Mouse (Mus musculus) embryonic facial prominence, embryonic 11.5 days (tissue): Measurements from ENCODE around the gene Iqschfp. TPM values are rescaled to one million over a fixed set of nuclear protein-coding genes. Genes with fewer than 3 reads are reported as not detected.

Source experiments
- ATAC-seq: fragments of 200-750 bp; cut with Nextera tagmentation; replicated peaks from 2 replicates; pipeline ENCODE4 v1.8.0; 2017; ENCODE audit warnings: low read depth; ENCODE audit not compliant: insufficient number of reproducible peaks, low FRiP score, low TSS enrichment
- DNase-seq: peaks from one replicate; pipeline ENCODE4 v3.0.0-alpha.2; 2015; ENCODE audit warnings: low spot score
- H3K27ac ChIP-seq: fragments of 300-500 bp; sonication (generic); replicated peaks from 2 replicates; pipeline ENCODE4 v1.5.1; 2014; ENCODE audit warnings: mild to moderate bottlenecking, low read depth, low read length, control low read depth
- H3K27me3 ChIP-seq: fragments of 300-500 bp; sonication (generic); 2 replicates; pipeline ENCODE4 v1.6.1; 2014; ENCODE audit warnings: mild to moderate bottlenecking, low read length, moderate library complexity, mixed read lengths; ENCODE audit not compliant: control insufficient read depth, insufficient read depth
- H3K36me3 ChIP-seq: fragments of 300-500 bp; sonication (generic); replicated peaks from 2 replicates; pipeline ENCODE4 v1.6.1; 2014; ENCODE audit warnings: low read depth, mild to moderate bottlenecking, low read length, moderate library complexity, mixed read lengths; ENCODE audit not compliant: control insufficient read depth, insufficient read depth
- H3K4me1 ChIP-seq: fragments of 300-500 bp; sonication (generic); 2 replicates; pipeline ENCODE4 v1.6.1; 2014; ENCODE audit warnings: low read length, mixed read lengths; ENCODE audit not compliant: control insufficient read depth, insufficient read depth
- H3K4me2 ChIP-seq: fragments of 300-500 bp; sonication (generic); 2 replicates; pipeline ENCODE4 v1.6.1; 2014; ENCODE audit warnings: low read depth, mild to moderate bottlenecking, control low read depth, low read length, moderate library complexity
- H3K4me3 ChIP-seq: fragments of 300-500 bp; sonication (generic); 2 replicates; pipeline ENCODE4 v1.5.1; 2014; ENCODE audit warnings: low read depth, low read length, control low read depth
- H3K9ac ChIP-seq: fragments of 300-500 bp; sonication (generic); replicated peaks from 2 replicates; pipeline ENCODE4 v1.6.1; 2014; ENCODE audit warnings: mild to moderate bottlenecking, control low read depth, low read length
- H3K9me3 ChIP-seq: fragments of 300-500 bp; sonication (generic); replicated peaks from 2 replicates; pipeline ENCODE4 v1.6.1; 2016; ENCODE audit warnings: mild to moderate bottlenecking, low read length, inconsistent platforms, mixed read lengths; ENCODE audit not compliant: control insufficient read depth
- WGBS: fragments of 180-500 bp; shearing (Covaris S2); extraction: QIAGEN DNeasy Blood & Tissue Kit; methylation state at CpG from one replicate; pipeline ENCODE4 v1.1.7; 2014; 5-methylcytosine and 5-hydroxymethylcytosine counted together
- polyA plus RNA-seq: library from polyadenylated mRNA; unstranded; fragments of >200 nt; fragmentation: Nextera tagmentation; extraction: Ambion mirVana; gene quantifications from 2 replicates; pipeline ENCODE4 v1.2.1, GENCODE M21; 2014

The Iqschfp gene
- polyA plus RNA-seq, 1 experiment from 2014 or later: 0.87 TPM

- Histone ChIP-seq H3K27me3 (no peaks in the 10 kb centered on the region), H3K4me2 (no peak overlapping the region), H3K9ac (no peak overlapping the region), H3K36me3 (no peaks in the 10 kb centered on the region), H3K4me3 (no peak overlapping the region), H3K27ac (no peak overlapping the region), H3K4me1 (no peaks in the 10 kb centered on the region), H3K9me3 (no peaks in the 10 kb centered on the region)
- 86% methylated on average over 2 of the region's 2 CpGs for WGBS
- DNase-seq (no peak), ATAC-seq (no peak)
Observed at GRCm38 (mm10) chr3:68421849-68422248, 529.8 kb downstream of the Iqschfp start.

- no peaks in the 10 kb centered on the region for H3K4me1 ChIP-seq
- no peak overlapping the region for H3K9ac ChIP-seq
- DNase-seq (no peak), ATAC-seq (no peak)
- WGBS: 84% methylated on average over 5 of the region's 5 CpGs
- no peaks in the 10 kb centered on the region for H3K9me3 ChIP-seq
- no peaks in the 10 kb centered on the region for H3K27me3 ChIP-seq
- no peak overlapping the region for H3K27ac ChIP-seq
- H3K36me3 ChIP-seq: no peaks in the 10 kb centered on the region
- no peak overlapping the region for H3K4me2 ChIP-seq
- no peak overlapping the region for H3K4me3 ChIP-seq
Observed at GRCm38 (mm10) chr3:68428081-68428480, 536.0 kb downstream of the Iqschfp start.

- Histone ChIP-seq H3K4me3 (no peak overlapping the region), H3K36me3 (no peaks in the 10 kb centered on the region), H3K27me3 (no peaks in the 10 kb centered on the region), H3K4me1 (no peaks in the 10 kb centered on the region), H3K9ac (no peak overlapping the region), H3K9me3 (no peaks in the 10 kb centered on the region), H3K27ac (no peak overlapping the region), H3K4me2 (no peak overlapping the region)
- WGBS: 61% methylated on average over 7 of the region's 7 CpGs
- no peak for DNase-seq
- no peak for ATAC-seq
Observed at GRCm38 (mm10) chr3:68434435-68434834, 542.4 kb downstream of the Iqschfp start.

- no peaks in the 10 kb centered on the region for H3K4me1 ChIP-seq
- no peak overlapping the region for H3K9ac ChIP-seq
- H3K4me3 ChIP-seq: no peak overlapping the region
- no peaks in the 10 kb centered on the region for H3K36me3 ChIP-seq
- no peak overlapping the region for H3K27ac ChIP-seq
- H3K9me3 ChIP-seq: no peaks in the 10 kb centered on the region
- H3K27me3 ChIP-seq: no peaks in the 10 kb centered on the region
- DNase-seq (no peak), ATAC-seq (no peak)
- no peak overlapping the region for H3K4me2 ChIP-seq
- WGBS: 71% methylated on average over 2 of the region's 2 CpGs
Observed at GRCm38 (mm10) chr3:68434897-68435296, 542.9 kb downstream of the Iqschfp start.

- H3K27me3 ChIP-seq: no peaks in the 10 kb centered on the region
- 78% methylated on average over 2 of the region's 2 CpGs for WGBS
- H3K36me3 ChIP-seq: no peaks in the 10 kb centered on the region
Observed at GRCm38 (mm10) chr3:68448480-68448879, 556.4 kb downstream of the Iqschfp start.

GRCm38 (mm10) chr3:68451634-68452033 lies 559.6 kb downstream of the Iqschfp start:
- H3K36me3 ChIP-seq: no peaks in the 10 kb centered on the region
- H3K27ac ChIP-seq: no peak overlapping the region
- ATAC-seq (no peak; the same call in 1 of the 2 replicates), DNase-seq (no peak)
- H3K4me2 ChIP-seq: no peak overlapping the region
- no peaks in the 10 kb centered on the region for H3K9me3 ChIP-seq
- no peaks in the 10 kb centered on the region for H3K4me1 ChIP-seq
- H3K9ac ChIP-seq: no peak overlapping the region
- whole genome bisulfite sequencing: 90% methylated on average over 1 of the region's 1 CpGs
- no peaks in the 10 kb centered on the region for H3K27me3 ChIP-seq
- no peak overlapping the region for H3K4me3 ChIP-seq

More at GRCm38 (mm10) chr3:68448480-68448879, 556.4 kb downstream of the Iqschfp start:
- H3K9me3 ChIP-seq: no peaks in the 10 kb centered on the region
- no peaks in the 10 kb centered on the region for H3K4me1 ChIP-seq
- H3K9ac ChIP-seq: no peak overlapping the region
- no peak overlapping the region for H3K27ac ChIP-seq
- no peak for DNase-seq
- no peak overlapping the region for H3K4me3 ChIP-seq
- no peak overlapping the region for H3K4me2 ChIP-seq
- no peak for ATAC-seq

- DNase-seq: peak; percentile 74
- Histone ChIP-seq H3K4me3 (no peak overlapping the region), H3K4me1 (no peaks in the 10 kb centered on the region)
Observed at GRCm38 (mm10) chr3:68453266-68453665, 561.2 kb downstream of the Iqschfp start.

GRCm38 (mm10) chr3:68453719-68454455 lies 561.9 kb downstream of the Iqschfp start:
- no peaks in the 10 kb centered on the region for H3K4me1 ChIP-seq
- DNase-seq (peak; percentile 78), ATAC-seq (0 out of 2 replicates have a peak, but pooled peaks have one; percentile 23)
- H3K27ac ChIP-seq: no peak overlapping the region
- WGBS: 23% methylated on average over 10 of the region's 10 CpGs
- H3K9ac ChIP-seq: no peak overlapping the region
- H3K4me3 ChIP-seq: no peak overlapping the region
- no peaks in the 10 kb centered on the region for H3K36me3 ChIP-seq
- H3K27me3 ChIP-seq: no peaks in the 10 kb centered on the region
- H3K9me3 ChIP-seq: no peaks in the 10 kb centered on the region
- H3K4me2 ChIP-seq: no peak overlapping the region; the same call in 1 of the 2 replicates

More at GRCm38 (mm10) chr3:68453266-68453665, 561.2 kb downstream of the Iqschfp start:
- Histone ChIP-seq H3K9me3 (no peaks in the 10 kb centered on the region), H3K4me2 (0 out of 2 replicates have a peak overlapping the region, but pooled peaks have one; percentile 5), H3K27ac (no peak overlapping the region), H3K9ac (no peak overlapping the region), H3K36me3 (no peaks in the 10 kb centered on the region), H3K27me3 (no peaks in the 10 kb centered on the region)
- ATAC-seq: no peak
- 9% methylated on average over 5 of the region's 5 CpGs for WGBS
